Mouse (Mus musculus): ENCODE measurements at regions not wholly inside any gene's neighbourhood (a gene's known extent, or its start where the extent isn't known, plus 50 kb on each side); places are given as distances from the start of the nearest gene placed in this dataset.

DNA sequence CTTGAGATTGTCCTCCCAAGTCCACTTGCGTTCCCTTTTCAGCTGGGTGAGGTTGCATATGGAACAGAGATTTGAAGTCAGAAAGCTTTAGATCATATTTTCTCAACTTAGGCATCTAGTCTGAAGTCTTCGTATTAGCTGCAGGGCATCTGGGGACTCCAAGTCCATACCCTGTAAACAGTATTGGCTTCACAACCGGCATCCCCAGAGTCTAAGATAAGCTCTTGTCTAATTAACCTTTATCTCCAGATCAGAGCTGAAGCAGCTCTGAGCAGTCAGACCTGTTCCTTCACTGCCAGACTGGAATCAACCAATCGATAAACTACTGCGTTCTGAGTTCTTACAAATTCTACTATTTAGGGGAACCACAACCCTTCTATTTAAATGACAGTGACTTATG is 422.6 kb upstream of the Gulo start:
- no peak overlapping the region for H3K4me3 ChIP-seq (replicated peaks)
- WGBS, result 66% methylated on average over 5 of the region's 5 CpGs
- no peaks in the 10 kb centered on the region for H3K9me3 ChIP-seq
- H3K36me3 ChIP-seq, result no peaks in the 10 kb centered on the region
- H3K4me1 ChIP-seq (replicated peaks), result no peaks in the 10 kb centered on the region
- H3K27me3 ChIP-seq (replicated peaks), result no peaks in the 10 kb centered on the region
- H3K4me2 ChIP-seq (replicated peaks), result no peak overlapping the region
- no peak for ATAC-seq
- H3K27ac ChIP-seq, result no peak overlapping the region
- H3K9ac ChIP-seq, result no peak overlapping the region

DNA sequence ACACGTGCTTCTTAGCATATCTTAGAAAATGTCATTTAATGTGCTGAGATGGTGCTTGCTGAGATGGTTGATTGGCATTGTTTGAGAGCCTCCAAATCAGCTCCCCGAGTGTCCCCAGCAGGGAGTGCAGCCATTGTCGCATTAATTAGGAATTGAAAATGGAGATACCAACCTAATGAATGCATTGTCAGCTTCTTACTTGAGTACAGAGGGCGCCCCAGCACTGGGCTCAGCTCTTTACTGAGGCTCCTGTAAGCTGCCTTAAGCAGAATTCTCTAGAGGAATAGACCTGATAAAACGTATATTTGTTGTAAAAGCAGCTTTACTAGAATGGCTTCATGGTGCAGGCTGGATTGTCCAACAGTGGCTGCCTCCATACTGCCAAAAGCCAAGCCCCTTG is 415.1 kb upstream of the Gulo start:
- Histone ChIP-seq H3K4me1 (replicated peaks) (no peaks in the 10 kb centered on the region), H3K27ac (no peak overlapping the region), H3K4me2 (replicated peaks) (no peak overlapping the region), H3K36me3 (no peaks in the 10 kb centered on the region), H3K9me3 (no peaks in the 10 kb centered on the region), H3K27me3 (replicated peaks) (no peaks in the 10 kb centered on the region), H3K9ac (no peak overlapping the region), H3K4me3 (replicated peaks) (no peak overlapping the region)
- WGBS, result 15% methylated on average over 5 of the region's 5 CpGs
- no peak for ATAC-seq

Measured in intestine, embryonic 15.5 days (tissue).